Mouse (Mus musculus) midbrain, embryonic 14.5 days (tissue): ENCODE measurements around the gene Olfr281. TPM values are rescaled to one million over a fixed set of nuclear protein-coding genes. Genes with fewer than 3 reads are reported as not detected.

Experiments used
- ATAC-seq: fragments of 200-750 bp; cut with Nextera tagmentation; 2 replicates; pipeline ENCODE4 v1.8.0; 2017; ENCODE audit warnings: moderate number of reproducible peaks, moderate library complexity; ENCODE audit not compliant: low FRiP score, low TSS enrichment
- DNase-seq: peaks from one replicate; pipeline ENCODE4 v3.0.0-alpha.2; 2015
- H3K27ac ChIP-seq: fragments of 300-500 bp; sonication (generic); replicated peaks from 2 replicates; pipeline ENCODE4 v1.5.1; 2014; ENCODE audit warnings: mild to moderate bottlenecking, low read depth, low read length, moderate library complexity
- H3K27me3 ChIP-seq: fragments of 300-500 bp; sonication (generic); 2 replicates; pipeline ENCODE4 v1.6.1; 2014; ENCODE audit warnings: low read length, control low read depth, mixed read lengths; ENCODE audit not compliant: control insufficient read depth, insufficient read depth
- H3K36me3 ChIP-seq: fragments of 300-500 bp; sonication (generic); 2 replicates; pipeline ENCODE4 v1.6.1; 2014; ENCODE audit warnings: low read length, control low read depth; ENCODE audit not compliant: control insufficient read depth, insufficient read depth
- H3K4me1 ChIP-seq: fragments of 300-500 bp; sonication (generic); 2 replicates; pipeline ENCODE4 v1.6.1; 2014; ENCODE audit warnings: mild to moderate bottlenecking, antibody characterized with exemption, low read length, control low read depth; ENCODE audit not compliant: control insufficient read depth, insufficient read depth
- H3K4me2 ChIP-seq: fragments of 300-500 bp; sonication (generic); 2 replicates; pipeline ENCODE4 v1.6.1; 2014; ENCODE audit warnings: mild to moderate bottlenecking, low read length, moderate library complexity
- H3K4me3 ChIP-seq: fragments of 300-500 bp; sonication (generic); replicated peaks from 2 replicates; pipeline ENCODE4 v1.5.1; 2014; ENCODE audit warnings: low read depth, low read length
- H3K9ac ChIP-seq: fragments of 300-500 bp; sonication (generic); replicated peaks from 2 replicates; pipeline ENCODE4 v1.6.1; 2014; ENCODE audit warnings: mild to moderate bottlenecking, low read length, moderate library complexity
- H3K9me3 ChIP-seq: fragments of 300-500 bp; sonication (generic); 2 replicates; pipeline ENCODE4 v1.6.1; 2016; ENCODE audit warnings: low read length, control low read depth, mixed read lengths; ENCODE audit not compliant: control insufficient read depth
- WGBS: fragments of 180-500 bp; shearing (Covaris S2); extraction: QIAGEN DNeasy Blood & Tissue Kit; methylation state at CpG from one replicate; pipeline ENCODE4 v1.1.7; 2014; 5-methylcytosine and 5-hydroxymethylcytosine counted together
- polyA plus RNA-seq: library from polyadenylated mRNA; unstranded; fragments of >200 nt; fragmentation: Nextera tagmentation; extraction: Ambion mirVana; gene quantifications from 2 replicates; pipeline ENCODE4 v1.2.1, GENCODE M21; 2014

Gene Olfr281
- polyA plus RNA-seq, 1 experiment from 2014 or later, result not detected

DNA sequence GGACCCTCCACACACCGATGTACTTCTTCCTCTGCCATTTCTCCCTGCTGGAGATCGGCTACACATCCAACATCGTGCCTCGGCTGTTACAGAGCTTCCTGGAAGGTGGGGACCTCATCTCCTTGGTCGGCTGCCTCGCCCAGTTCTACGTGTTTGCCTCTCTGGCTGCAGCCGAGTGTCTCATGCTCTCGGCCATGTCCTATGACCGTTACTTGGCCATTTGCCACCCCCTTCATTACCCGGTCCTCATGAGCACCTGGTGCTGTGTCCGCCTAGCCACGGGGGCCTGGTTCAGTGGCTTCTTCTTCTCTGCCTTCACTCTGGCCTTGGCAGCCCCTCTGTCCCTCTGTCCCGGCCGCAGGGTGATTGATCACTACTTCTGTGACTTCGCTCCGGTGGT, 45.2 kb downstream of the Olfr281 start:
- no peak overlapping the region for H3K4me3 ChIP-seq
- no peak for ATAC-seq
- H3K36me3 ChIP-seq, result no peaks in the 10 kb centered on the region
- H3K27me3 ChIP-seq, result no peaks in the 10 kb centered on the region
- no peak for DNase-seq
- H3K4me2 ChIP-seq, result no peak overlapping the region
- H3K4me1 ChIP-seq, result no peaks in the 10 kb centered on the region
- H3K9ac ChIP-seq, result no peak overlapping the region
- 93% methylated on average over 17 of the region's 17 CpGs for WGBS
- H3K9me3 ChIP-seq, result no peaks in the 10 kb centered on the region
- no peak overlapping the region for H3K27ac ChIP-seq

DNA sequence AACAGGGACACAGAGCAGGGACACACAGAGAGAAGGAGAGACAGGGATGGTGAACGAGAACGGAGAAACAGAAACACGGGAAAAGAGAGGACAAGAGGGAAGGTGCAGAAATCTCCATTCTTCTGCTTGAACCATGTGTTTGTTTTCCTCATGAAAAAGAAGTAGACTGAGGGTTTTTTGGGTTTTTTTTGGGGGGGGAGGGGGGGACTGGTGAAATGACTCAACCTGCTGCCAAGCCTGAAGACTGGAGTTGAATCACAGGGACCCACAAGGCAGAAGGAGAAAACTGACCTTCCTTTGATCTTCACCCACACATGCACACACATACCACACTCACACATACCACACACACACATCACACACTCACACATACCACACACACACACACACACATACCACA, 50.9 kb downstream of the Olfr281 start:
- Histone ChIP-seq H3K9me3 (no peaks in the 10 kb centered on the region), H3K27ac (no peak overlapping the region), H3K4me1 (no peaks in the 10 kb centered on the region), H3K36me3 (no peaks in the 10 kb centered on the region), H3K4me2 (no peak overlapping the region), H3K9ac (no peak overlapping the region), H3K4me3 (no peak overlapping the region), H3K27me3 (no peaks in the 10 kb centered on the region)
- no peak for DNase-seq
- 92% methylated on average over 3 of the region's 3 CpGs for WGBS
- ATAC-seq, result no peak

DNA sequence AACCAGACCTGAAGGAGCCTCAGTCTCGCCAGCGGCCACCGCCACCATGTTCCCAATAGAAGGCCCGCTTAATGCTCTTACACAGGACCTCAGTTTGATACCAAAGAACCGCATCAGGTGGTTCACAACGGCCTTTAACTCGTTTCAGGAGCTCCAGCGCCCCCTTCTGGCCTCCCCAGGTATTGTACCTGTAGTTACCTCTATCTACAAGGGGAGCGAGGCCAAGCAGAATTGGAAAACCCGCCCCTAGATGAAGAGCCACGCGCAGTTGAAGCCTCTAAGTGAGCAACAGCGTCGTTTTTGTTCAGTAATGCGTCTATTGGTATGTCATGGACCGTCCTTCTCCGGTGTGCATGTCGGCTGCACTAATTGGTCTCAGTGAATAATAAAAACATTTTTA, 52.1 kb downstream of the Olfr281 start:
- H3K4me3 ChIP-seq, result no peak overlapping the region
- WGBS, result 13% methylated on average over 18 of the region's 18 CpGs
- no peak overlapping the region for H3K4me2 ChIP-seq
- no peak overlapping the region for H3K9ac ChIP-seq
- no peaks in the 10 kb centered on the region for H3K4me1 ChIP-seq
- H3K27me3 ChIP-seq, result no peaks in the 10 kb centered on the region
- DNase-seq, result peak; percentile 80
- no peaks in the 10 kb centered on the region for H3K9me3 ChIP-seq
- H3K27ac ChIP-seq, result no peak overlapping the region
- no peak for ATAC-seq
- no peaks in the 10 kb centered on the region for H3K36me3 ChIP-seq

DNA sequence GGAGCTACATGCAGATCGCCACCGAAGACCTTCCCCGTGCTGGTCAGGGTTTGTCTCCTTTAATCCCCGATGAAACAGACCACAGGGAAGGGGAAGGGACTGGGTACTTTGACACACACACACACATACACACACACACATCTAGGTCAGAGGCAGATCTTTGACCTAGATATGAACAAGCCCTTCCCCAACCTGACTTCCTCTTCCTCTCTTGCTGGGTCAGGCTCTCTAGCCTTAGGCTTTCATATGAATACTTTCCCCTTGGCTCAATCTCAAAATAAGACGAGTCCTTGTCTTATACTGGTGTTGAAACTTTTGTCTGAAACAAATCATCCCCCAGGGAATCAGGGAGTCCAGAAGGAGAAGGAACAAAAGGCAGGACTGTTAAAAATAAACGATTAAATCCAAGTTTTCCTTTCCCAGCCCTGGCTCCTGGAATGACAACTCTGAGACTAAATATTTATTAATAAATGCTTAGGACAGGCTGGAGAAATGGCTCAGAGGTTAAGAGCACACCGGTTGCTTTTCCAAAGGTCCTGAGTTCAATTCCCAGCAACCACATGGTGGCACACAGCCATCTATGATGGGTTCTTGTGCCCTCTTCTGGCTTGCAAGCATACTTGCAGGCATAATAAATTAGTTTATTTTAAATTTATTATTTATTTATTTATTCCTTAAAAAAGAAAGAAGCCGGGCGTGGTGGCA, 54.0 kb downstream of the Olfr281 start:
- no peak overlapping the region for H3K9ac ChIP-seq
- no peak overlapping the region for H3K27ac ChIP-seq
- 0 out of 2 replicates have a peak, but pooled peaks cover 3% of the 10 kb centered on the region for H3K4me1 ChIP-seq
- no peak for ATAC-seq
- WGBS, result 84% methylated on average over 9 of the region's 9 CpGs
- no peaks in the 10 kb centered on the region for H3K36me3 ChIP-seq
- DNase-seq, result no peak
- no peak overlapping the region for H3K4me2 ChIP-seq
- no peaks in the 10 kb centered on the region for H3K27me3 ChIP-seq
- no peaks in the 10 kb centered on the region for H3K9me3 ChIP-seq
- no peak overlapping the region for H3K4me3 ChIP-seq

GRCm38 (mm10) chr15:98507321-98507720, 54.9 kb downstream of the Olfr281 start:
- Histone ChIP-seq H3K36me3 (no peaks in the 10 kb centered on the region), H3K27me3 (no peaks in the 10 kb centered on the region), H3K4me2 (no peak overlapping the region), H3K4me3 (no peak overlapping the region), H3K4me1 (0 out of 2 replicates have a peak, but pooled peaks cover 3% of the 10 kb centered on the region), H3K9ac (no peak overlapping the region), H3K27ac (no peak overlapping the region), H3K9me3 (no peaks in the 10 kb centered on the region)
- DNase-seq (no peak), ATAC-seq (no peak)
- WGBS, result 94% methylated on average over 6 of the region's 6 CpGs

GRCm38 (mm10) chr15:98509387-98509786, 57.0 kb downstream of the Olfr281 start:
- 0 out of 2 replicates have a peak, but pooled peaks cover 3% of the 10 kb centered on the region for H3K4me1 ChIP-seq
- H3K9me3 ChIP-seq, result no peaks in the 10 kb centered on the region
- no peak overlapping the region for H3K4me2 ChIP-seq
- no peaks in the 10 kb centered on the region for H3K36me3 ChIP-seq
- DNase-seq (no peak), ATAC-seq (no peak)
- H3K4me3 ChIP-seq, result no peak overlapping the region
- no peak overlapping the region for H3K9ac ChIP-seq
- no peaks in the 10 kb centered on the region for H3K27me3 ChIP-seq
- WGBS, result 58% methylated on average over 2 of the region's 2 CpGs
- H3K27ac ChIP-seq, result no peak overlapping the region

Other genes with a start within 250 kb of the Olfr281 start
- not detected in 2 replicates for gene Gm44579, start 231.6 kb upstream of the Olfr281 start, polyA plus RNA-seq
- 0.17 TPM in 1 of 2 replicates, not detected in the other for gene Olfr287, start 231.5 kb upstream of the Olfr281 start, polyA plus RNA-seq
- gene Olfr286, start 218.1 kb upstream of the Olfr281 start, polyA plus RNA-seq, result not detected in 2 replicates
- not detected in 2 replicates for gene H1fnt, start 195.3 kb upstream of the Olfr281 start, polyA plus RNA-seq
- gene Zfp641, start 156.4 kb upstream of the Olfr281 start, polyA plus RNA-seq, result 7.9 and 11.7 TPM in 2 replicates
- gene Olfr285, start 135.2 kb upstream of the Olfr281 start, polyA plus RNA-seq, result not detected in 2 replicates
- 0.40 TPM in 1 of 2 replicates, not detected in the other for gene Olfr284, start 111.6 kb upstream of the Olfr281 start, polyA plus RNA-seq
- not detected in 2 replicates for gene Olfr283, start 71.6 kb upstream of the Olfr281 start, polyA plus RNA-seq
- not detected in 2 replicates for gene Olfr282, start 21.4 kb upstream of the Olfr281 start, polyA plus RNA-seq
- not detected in 2 replicates for gene OR5BS1P, start 17.3 kb downstream of the Olfr281 start, polyA plus RNA-seq
- gene Lalba, start 30.1 kb downstream of the Olfr281 start, polyA plus RNA-seq, result not detected in 2 replicates
- gene Olfr279, start 39.8 kb downstream of the Olfr281 start, polyA plus RNA-seq, result not detected in 2 replicates
- 125 TPM in 2 replicates for gene Kansl2, start 81.7 kb downstream of the Olfr281 start, polyA plus RNA-seq
- gene Ccnt1, start 118.3 kb downstream of the Olfr281 start, polyA plus RNA-seq, result 59.7 and 65.8 TPM in 2 replicates
- 0.58 TPM in 1 of 2 replicates, not detected in the other for gene 4930415O20Rik, start 118.4 kb downstream of the Olfr281 start, polyA plus RNA-seq
- 9.6 and 12.2 TPM in 2 replicates for gene Adcy6, start 157.5 kb downstream of the Olfr281 start, polyA plus RNA-seq
- 130 and 136 TPM in 2 replicates for gene Cacnb3, start 178.3 kb downstream of the Olfr281 start, polyA plus RNA-seq
- 17.7 and 24.9 TPM in 2 replicates for gene Ddx23, start 210.3 kb downstream of the Olfr281 start, polyA plus RNA-seq
- 7.4 and 9.2 TPM in 2 replicates for gene Rnd1, start 224.9 kb downstream of the Olfr281 start, polyA plus RNA-seq